Mouse (Mus musculus) myocyte (in vitro differentiated cells): Measurements from ENCODE around the gene Nsg2.

Source experiments
- CEBPB ChIP-seq: IDR thresholded peaks from 2 replicates; pipeline ENCODE4 v1.6.1; 2011; ENCODE audit warnings: mild to moderate bottlenecking, moderate library complexity; ENCODE audit not compliant: poor library complexity, insufficient read depth, severe bottlenecking
- E2F4 ChIP-seq: IDR thresholded peaks from one replicate; pipeline ENCODE4 v1.6.1; 2011; ENCODE audit warnings: mild to moderate bottlenecking, control low read depth, moderate library complexity; ENCODE audit not compliant: insufficient read depth
- MAX ChIP-seq: IDR thresholded peaks from one replicate; pipeline ENCODE4 v1.6.1; 2011; ENCODE audit warnings: low read depth, mild to moderate bottlenecking, control low read depth
- MYOD1 ChIP-seq, 3 experiments: IDR thresholded peaks; one replicate each; pipeline ENCODE4 v1.6.1; 2011; ENCODE audit warnings: control low read depth in 2 of 3, low read depth in 2 of 3, mild to moderate bottlenecking in 2 of 3, moderate library complexity in 1 of 3; ENCODE audit not compliant: insufficient read length in 2 of 3, control insufficient read depth in 1 of 3
- MYOG ChIP-seq, 3 experiments: IDR thresholded peaks; one replicate each; pipeline ENCODE4 v1.6.1; 2011; ENCODE audit warnings: control low read depth in 2 of 3, low read depth in 2 of 3, mild to moderate bottlenecking in 2 of 3; ENCODE audit not compliant: insufficient read length in 2 of 3, control insufficient read depth in 1 of 3, insufficient read depth in 1 of 3
- POLR2A ChIP-seq: IDR thresholded peaks from one replicate; pipeline ENCODE4 v1.6.1; 2011; ENCODE audit warnings: low read depth, mild to moderate bottlenecking, control low read depth, moderate library complexity; ENCODE audit not compliant: insufficient read length
- POLR2AphosphoS2 ChIP-seq: IDR thresholded peaks from one replicate; pipeline ENCODE4 v1.6.1; 2011; ENCODE audit warnings: low read depth, control low read depth; ENCODE audit not compliant: insufficient read length
- TCF12 ChIP-seq: IDR thresholded peaks from one replicate; pipeline ENCODE4 v1.6.1; 2011; ENCODE audit warnings: mild to moderate bottlenecking, control low read depth; ENCODE audit not compliant: poor library complexity, insufficient read depth, severe bottlenecking
- USF1 ChIP-seq: IDR thresholded peaks from one replicate; pipeline ENCODE4 v1.6.1; 2011; ENCODE audit warnings: low read depth, mild to moderate bottlenecking, control low read depth, moderate library complexity

DNA sequence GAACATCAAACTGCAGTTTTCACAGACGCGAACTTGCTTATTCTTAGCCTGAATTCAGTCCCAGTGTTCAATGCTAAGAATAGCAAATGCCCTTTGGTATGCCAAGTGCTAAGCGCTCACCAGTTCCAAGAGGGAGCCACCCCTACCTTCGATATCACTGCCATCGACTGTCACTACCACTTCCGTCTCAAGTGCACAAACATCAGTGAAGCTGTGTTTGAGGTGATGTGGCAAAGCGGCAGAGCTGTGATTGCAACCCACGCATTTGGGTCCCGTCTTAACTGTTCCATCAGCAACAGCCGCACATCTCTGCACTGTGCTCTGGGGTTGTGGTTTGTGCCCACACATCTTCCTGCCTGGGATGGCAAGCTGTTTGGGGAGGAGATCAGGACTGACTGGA lies 61.6 kb downstream of the Nsg2 start:
- no peak for TF ChIP-seq MYOG (IDR thresholded peaks at IDR 0.05; ENCODE audit: control insufficient read depth in 1 of 3, insufficient read depth in 1 of 3, insufficient read length in 2 of 3, low read depth in 2 of 3)
- no peak for TF ChIP-seq POLR2A
- TF ChIP-seq USF1, result no peak
- TF ChIP-seq E2F4, result no peak
- TF ChIP-seq POLR2AphosphoS2, result no peak
- TF ChIP-seq MYOD1 (IDR thresholded peaks at IDR 0.05; ENCODE audit: control insufficient read depth in 1 of 3, insufficient read length in 2 of 3, low read depth in 2 of 3), result no peak
- no peak for TF ChIP-seq CEBPB
- TF ChIP-seq MAX, result no peak
- TF ChIP-seq TCF12, result no peak
